Mouse (Mus musculus): ENCODE measurements around the gene Ccdc120.
"Not testable (repeated sequence)": the region's sequence is repeated elsewhere in the genome, so short reads cannot be mapped to it uniquely, and the experiment has no call there.

The Ccdc120 gene

DNA sequence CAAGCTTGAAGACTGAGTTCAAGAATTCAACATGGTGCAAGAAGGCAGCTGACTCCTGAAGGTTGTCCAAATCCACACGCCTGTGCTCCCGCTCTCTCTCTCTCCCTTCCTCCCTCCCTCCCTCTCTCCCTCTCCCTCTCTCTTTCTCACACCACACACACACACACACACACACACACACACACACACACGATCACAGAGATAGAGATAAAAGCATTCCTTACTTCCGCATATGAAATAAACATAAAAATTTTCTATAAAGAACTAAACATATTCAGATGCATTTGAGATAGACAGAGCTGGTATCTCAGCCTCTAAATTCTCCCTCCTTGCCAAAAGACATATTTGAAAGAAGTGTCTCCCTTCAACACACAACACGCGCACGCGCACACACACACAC, 5.3 kb downstream of the Ccdc120 start:
- DNase-seq = no peak

DNA sequence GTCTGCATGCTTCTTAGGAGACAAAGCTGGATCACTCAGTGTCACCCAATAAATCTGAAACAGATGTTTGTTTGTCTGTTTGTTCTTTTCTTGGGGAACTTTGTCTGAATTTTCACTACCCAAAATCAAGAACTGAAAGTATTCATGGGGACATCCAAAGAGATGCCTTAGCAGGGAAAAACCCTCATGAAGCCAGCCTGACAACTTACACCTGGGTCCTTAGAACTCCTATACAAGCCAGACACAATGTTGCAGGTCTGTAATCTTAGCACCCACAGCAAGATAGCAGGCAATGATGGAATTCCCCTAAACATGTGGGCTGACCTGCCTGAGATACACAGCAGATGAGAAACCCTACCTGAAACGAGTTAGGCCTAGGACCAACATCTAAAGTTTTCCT, 5.8 kb downstream of the Ccdc120 start:
- DNase-seq = no peak

- no peak for DNase-seq
Measured at GRCm38 (mm10) chrX:7743470-7743869, 7.2 kb downstream of the Ccdc120 start.

DNA sequence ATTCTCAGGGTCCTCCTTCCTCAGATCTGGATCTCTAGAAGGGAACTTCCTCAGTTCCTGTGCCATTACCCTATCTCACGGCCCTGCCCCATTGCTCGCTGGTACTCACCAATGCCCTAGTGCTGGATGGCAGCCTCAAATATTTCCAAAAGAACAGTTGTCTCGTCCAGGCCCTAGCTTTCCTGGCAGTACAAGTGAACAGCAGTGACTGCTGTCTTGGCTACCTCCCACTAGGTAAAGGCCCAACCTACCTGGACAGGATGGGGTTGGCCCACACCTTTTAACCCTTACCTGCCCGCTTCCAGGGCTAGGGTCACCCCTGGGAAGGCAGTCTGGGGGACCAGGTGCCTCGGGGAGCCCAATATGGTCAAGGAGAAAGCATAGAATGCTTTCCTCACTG, 9.6 kb downstream of the Ccdc120 start:
- DNase-seq = peak; percentile 77

GRCm38 (mm10) chrX:7740082-7740819, 10.5 kb downstream of the Ccdc120 start:
- no peak for DNase-seq

DNA sequence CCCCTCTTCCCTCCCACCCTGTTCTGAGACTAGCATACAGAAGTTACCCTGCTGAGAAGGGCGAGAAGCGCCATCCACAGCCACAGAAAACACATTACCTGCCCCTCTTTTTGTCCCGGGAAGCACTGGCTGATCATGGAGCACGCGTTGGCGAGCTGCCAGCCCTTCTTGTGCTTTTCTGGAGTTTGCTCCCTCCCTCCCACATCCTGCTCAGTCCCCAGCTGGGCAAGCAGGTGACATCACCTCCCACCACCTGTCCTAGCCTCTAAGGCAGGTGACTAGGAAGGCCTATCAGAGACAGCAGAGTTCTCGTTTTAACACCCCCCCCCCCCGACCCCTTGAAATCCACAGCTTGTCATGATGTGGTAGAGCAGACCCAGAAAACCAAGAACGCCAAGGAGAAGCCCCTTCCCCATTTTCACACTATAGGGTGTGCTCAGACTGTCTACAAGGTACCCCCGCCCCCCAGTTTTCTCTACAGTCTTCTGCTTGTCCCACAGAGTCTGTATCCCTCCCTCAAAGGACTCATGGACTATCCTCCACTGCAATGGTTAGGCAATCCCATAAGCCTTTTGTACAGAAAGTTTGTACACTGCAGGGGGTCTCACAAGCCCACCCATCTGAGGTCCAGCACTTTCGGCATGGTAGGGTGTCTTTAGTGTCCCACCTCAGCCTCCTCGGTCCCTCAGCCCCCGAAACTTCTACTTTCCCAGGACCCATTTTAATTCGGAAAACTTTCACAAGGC, 11.2 kb downstream of the Ccdc120 start:
- DNase-seq = peak; percentile 91

DNA sequence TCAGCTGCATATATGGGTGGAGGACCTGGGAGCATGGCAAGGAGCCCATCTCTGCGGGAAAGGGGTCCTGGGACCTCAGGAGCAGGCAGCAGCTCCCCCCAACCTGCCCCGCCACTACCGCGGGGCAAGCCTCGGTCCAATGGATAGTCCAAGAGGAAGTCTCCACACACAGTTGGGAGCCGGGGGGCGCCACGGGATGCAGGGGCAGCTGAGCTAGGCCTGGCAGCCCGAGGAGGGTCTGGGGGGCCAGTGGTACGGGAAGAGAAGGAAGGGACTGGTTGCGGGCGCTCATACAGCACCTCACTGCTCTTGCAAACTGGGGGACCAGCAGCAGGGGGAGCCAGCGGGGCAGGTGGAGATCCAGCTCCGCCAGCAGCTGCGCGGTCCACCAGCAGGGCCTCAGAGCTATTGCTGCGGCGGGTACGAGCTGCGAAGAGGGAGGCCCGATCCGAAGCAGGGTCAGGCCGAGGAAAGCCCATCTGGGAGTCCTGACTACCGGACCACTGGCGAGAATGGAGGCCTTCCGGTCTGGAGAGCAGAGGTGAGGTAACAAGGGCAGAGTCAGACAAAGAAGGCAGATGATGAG, 17.0 kb downstream of the Ccdc120 start:
- peak; percentile 66 for DNase-seq

GRCm38 (mm10) chrX:7728922-7729265, 21.8 kb downstream of the Ccdc120 start:
- no peak for DNase-seq

DNA sequence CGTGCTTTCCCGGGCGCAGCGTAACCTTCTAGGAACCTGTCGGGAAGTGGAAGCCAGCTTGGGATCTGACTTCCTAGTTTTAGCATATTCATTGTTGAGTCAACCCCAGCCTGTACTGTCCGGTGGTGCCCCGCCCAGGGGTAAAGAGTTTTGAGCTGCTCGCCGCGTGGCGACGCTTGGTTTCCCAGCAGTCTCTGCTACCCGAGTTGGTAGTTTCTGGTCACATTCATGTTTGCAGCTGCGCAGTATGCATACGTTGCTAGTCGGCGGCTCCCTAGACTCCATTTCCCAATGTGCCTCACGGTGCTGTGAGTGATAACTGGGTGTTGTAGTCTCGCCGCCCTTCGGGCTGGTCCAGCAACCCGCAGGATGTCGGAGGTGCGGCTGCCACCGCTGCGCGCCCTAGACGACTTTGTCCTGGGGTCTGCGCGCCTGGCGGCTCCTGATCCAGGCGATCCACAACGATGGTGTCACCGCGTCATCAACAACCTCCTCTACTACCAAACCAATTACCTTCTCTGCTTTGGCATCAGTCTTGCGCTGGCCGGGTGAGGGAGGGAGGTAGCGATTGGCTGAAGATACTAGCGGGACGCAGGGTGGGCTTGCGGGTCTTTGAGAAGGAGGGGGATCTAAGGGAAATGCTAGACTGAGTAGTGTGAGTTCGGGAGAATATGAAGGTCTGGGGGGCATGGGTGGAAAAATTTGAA, 22.3 kb downstream of the Ccdc120 start, which contains the start of gene Praf2:
Praf2 (plus strand) TSS at position 225 of the 707 bp plus-strand sequence.
- DNase-seq = peak; percentile 86

DNA sequence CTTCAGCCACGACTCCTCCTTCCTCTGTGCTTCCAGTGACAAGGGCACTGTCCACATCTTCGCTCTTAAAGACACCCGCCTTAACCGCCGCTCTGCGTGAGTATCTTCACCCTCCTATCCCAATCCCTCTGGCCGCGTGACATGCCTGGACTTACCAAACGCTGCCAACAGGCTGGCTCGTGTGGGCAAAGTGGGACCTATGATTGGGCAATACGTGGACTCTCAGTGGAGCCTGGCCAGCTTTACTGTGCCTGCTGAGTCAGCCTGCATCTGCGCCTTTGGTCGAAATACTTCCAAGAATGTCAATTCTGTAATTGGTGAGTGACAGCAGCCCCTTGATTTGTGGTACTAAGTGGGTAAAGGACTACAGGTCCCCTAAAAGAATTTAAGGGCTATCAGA, 23.5 kb downstream of the Ccdc120 start:
- peak; percentile 37 for DNase-seq

- DNase-seq = no peak
Measured at GRCm38 (mm10) chrX:7725841-7726240, 24.9 kb downstream of the Ccdc120 start.

GRCm38 (mm10) chrX:7724135-7724534, 26.6 kb downstream of the Ccdc120 start:
- DNase-seq = no peak

GRCm38 (mm10) chrX:7722691-7723090, 28.0 kb downstream of the Ccdc120 start:
- no peak for DNase-seq

- DNase-seq = no peak
Measured at GRCm38 (mm10) chrX:7722282-7722611, 28.5 kb downstream of the Ccdc120 start.

DNA sequence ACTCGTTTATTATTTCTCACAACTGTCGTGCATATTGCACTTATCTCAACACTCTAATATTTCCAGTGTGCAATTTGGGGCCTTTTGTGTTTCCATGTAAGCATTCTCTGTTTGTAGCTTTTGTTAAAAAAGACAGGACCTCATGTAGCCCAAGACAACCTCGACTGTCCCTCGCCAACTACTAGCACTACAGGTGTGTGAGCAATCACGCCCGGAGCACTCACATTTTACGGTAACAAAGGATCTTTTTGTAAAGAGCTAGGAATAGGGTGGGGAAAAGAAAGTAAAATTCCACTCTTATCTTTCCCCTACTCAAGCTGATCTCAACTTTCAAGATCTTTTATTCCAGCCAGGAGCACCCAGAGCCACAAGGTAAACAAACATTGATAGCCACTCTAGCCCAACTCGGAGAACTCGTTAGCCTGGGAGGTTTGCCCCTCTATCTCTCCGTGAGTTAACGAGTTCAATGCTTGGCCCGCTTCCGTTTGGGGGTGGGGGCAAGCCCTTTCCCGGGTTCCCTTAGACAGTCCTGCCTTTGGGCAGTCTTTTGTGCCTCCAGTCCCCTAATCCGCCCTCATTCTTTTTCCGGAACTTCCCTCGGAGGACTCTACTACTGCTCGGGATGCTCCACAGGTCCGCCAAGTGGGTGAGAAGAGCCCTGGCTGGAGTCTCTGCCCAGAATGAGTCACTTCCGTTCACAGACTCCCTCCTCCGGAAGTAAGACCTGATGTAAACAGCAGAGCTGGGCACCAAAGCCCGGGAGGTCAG, 29.0 kb downstream of the Ccdc120 start, which contains the start of gene Gm45208:
Gm45208 (plus strand) TSS at position 732 of the 768 bp plus-strand sequence.
- peak; percentile 84 for DNase-seq

GRCm38 (mm10) chrX:7716058-7716457, 34.6 kb downstream of the Ccdc120 start:
- DNase-seq = not testable (repeated sequence)

DNA sequence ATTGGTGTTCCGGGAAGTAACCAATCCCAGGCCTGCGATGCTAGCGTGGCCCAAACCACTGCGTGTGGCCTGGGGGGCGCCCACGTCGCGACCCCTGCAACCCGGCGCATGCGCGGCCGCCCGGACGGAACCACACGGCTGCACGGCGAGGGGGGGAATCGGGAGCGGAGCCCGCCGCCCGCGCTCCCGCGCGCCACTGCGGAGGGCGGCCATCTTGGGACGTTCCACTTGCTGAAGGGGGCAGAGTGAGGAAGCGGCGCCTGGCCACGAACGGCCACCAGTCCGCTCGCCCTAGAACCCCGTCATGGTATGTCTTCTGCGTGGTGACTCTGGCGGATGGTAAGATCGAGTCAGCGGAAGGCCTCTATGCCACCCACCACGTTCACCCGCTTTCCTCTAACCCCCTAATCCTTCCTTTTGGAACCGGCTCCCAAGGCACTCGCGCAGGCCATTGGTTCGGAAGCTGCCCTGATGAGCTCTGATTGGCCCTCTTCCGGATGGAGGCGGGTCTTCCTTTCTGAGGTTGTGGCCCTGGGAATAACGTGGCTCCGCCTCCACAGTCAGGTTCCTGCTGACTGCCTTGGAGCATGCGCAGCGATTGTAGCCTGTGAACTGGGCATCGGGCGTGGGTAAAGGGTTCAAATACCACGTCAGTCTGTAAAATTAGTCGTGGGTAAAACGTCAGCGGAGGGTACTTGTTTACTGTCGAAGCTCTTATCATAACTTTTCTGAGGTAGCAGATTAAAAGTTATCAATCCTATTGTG, 36.4 kb downstream of the Ccdc120 start, which contains the start of gene Wdr45:
Wdr45 (plus strand) TSS at position 199 of the 765 bp plus-strand sequence.
- DNase-seq = peak; percentile 98

GRCm38 (mm10) chrX:7713764-7714134, 37.0 kb downstream of the Ccdc120 start:
- not testable (repeated sequence) for DNase-seq

- peak; percentile 90 for DNase-seq
Measured at GRCm38 (mm10) chrX:7696954-7697381, 53.7 kb downstream of the Ccdc120 start, which contains the start of gene Gpkow. Gene Gpkow (plus strand): TSS chrX:7697131.

DNA sequence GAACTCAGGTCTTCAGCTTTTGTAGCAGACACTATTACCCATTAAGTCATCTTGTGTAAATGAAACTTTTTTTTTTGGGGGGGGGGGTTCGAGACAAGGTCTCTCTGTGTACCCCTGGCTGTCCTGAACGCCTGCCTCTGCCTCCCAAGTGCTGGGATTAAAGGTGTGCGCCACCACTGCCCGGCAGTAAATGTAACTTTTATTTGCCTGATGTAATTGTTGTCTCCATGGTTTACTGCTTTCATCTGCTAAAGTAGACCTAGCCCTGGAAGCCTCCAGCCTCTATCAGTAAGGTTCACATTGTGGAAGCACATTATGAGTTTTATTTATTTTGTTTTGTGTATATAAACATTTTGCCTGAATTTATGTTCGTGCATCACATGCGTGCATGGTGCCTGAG, 54.2 kb downstream of the Ccdc120 start:
- no peak for DNase-seq

DNA sequence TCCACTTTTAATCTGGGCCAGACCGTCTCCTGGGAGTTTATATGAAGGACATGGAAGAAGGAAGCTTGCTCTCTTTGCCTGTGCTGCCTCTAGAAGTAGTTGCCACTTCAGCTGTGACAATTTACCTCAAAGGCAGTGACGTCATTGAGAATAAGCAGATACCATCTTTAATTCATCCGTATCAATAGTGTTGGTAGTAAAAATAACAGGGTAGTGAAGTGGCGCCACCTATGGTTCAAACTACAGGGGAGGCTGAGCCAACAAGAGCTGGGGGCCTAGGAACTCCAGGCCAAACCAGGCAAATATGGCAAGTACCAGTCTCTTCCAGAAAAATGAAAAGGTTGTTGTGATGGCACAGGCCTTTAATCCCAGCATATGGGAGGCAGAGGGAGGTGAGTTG, 57.8 kb downstream of the Ccdc120 start:
- DNase-seq = peak; percentile 36

GRCm38 (mm10) chrX:7690486-7690885, 60.2 kb downstream of the Ccdc120 start:
- DNase-seq = no peak

Measured in cerebellum, adult 9-11 months (tissue).